Mouse (Mus musculus) ES-E14 (cell line): ENCODE data around the gene Ccdc85c. TPM values are rescaled to one million over a fixed set of nuclear protein-coding genes. Genes with fewer than 3 reads are reported as not detected.

ENCODE experiments used
- DNase-seq: peaks from one replicate; pipeline ENCODE4 v3.0.0-alpha.2; 2013; ENCODE audit warnings: low read depth, low spot score
- H3K27ac ChIP-seq: 2 replicates; pipeline ENCODE4 v1.5.1; 2012; ENCODE audit warnings: low read depth, mild to moderate bottlenecking, low read length, moderate library complexity, mixed read lengths; ENCODE audit not compliant: poor library complexity, insufficient read depth, severe bottlenecking
- H3K36me3 ChIP-seq: 2 replicates; pipeline ENCODE4 v1.6.1; 2012; ENCODE audit warnings: mild to moderate bottlenecking, low read length, moderate library complexity, mixed read lengths; ENCODE audit not compliant: control insufficient read depth, poor library complexity, insufficient read depth, severe bottlenecking
- H3K4me1 ChIP-seq, 2 experiments: fragments of 150-350 bp in 1 of 2; sonication (generic) in 1 of 2; 2 replicates each; pipeline ENCODE4 v1.6.1; 2012; ENCODE audit warnings: low read length in 2 of 2, mild to moderate bottlenecking in 1 of 2, mixed read lengths in 1 of 2; ENCODE audit not compliant: control insufficient read depth in 2 of 2, insufficient read depth in 2 of 2, poor library complexity in 1 of 2
- H3K4me3 ChIP-seq, 2 experiments: fragments of 150-350 bp in 1 of 2; sonication (generic) in 1 of 2; 2 replicates each; pipeline ENCODE4 v1.5.1; 2012; ENCODE audit warnings: low read length in 2 of 2, low read depth in 1 of 2, mild to moderate bottlenecking in 1 of 2, mixed read lengths in 1 of 2; ENCODE audit not compliant: insufficient read depth in 1 of 2, poor library complexity in 1 of 2, severe bottlenecking in 1 of 2
- H3K9ac ChIP-seq: 2 replicates; pipeline ENCODE4 v1.6.1; 2012; ENCODE audit warnings: low read depth, mild to moderate bottlenecking, low read length, mixed read lengths; ENCODE audit not compliant: poor library complexity, insufficient read depth, severe bottlenecking
- H3K9me3 ChIP-seq: fragments of 150-350 bp; sonication (generic); 2 replicates; pipeline ENCODE4 v1.6.1; 2012; ENCODE audit warnings: low read depth, mild to moderate bottlenecking, low read length; ENCODE audit not compliant: control insufficient read depth, insufficient read depth
- CHD2 ChIP-seq: IDR thresholded peaks from 2 replicates; pipeline ENCODE4 v1.6.1; 2014; ENCODE audit warnings: mild to moderate bottlenecking, low read depth, low read length, inconsistent platforms
- HCFC1 ChIP-seq: IDR thresholded peaks from 2 replicates; pipeline ENCODE4 v1.6.1; 2012; ENCODE audit warnings: low read length, inconsistent platforms, borderline replicate concordance; ENCODE audit not compliant: insufficient read depth
- MAFK ChIP-seq: IDR thresholded peaks from 2 replicates; pipeline ENCODE4 v1.6.1; 2014; ENCODE audit warnings: mild to moderate bottlenecking, low read depth, low read length, inconsistent platforms; ENCODE audit not compliant: insufficient read depth
- ZC3H11A ChIP-seq: IDR thresholded peaks from 2 replicates; pipeline ENCODE4 v1.6.1; 2012; ENCODE audit warnings: low read depth, mild to moderate bottlenecking, inconsistent platforms, low read length, borderline replicate concordance
- ZNF384 ChIP-seq: IDR thresholded peaks from 2 replicates; pipeline ENCODE4 v1.6.1; 2012; ENCODE audit warnings: low read depth, low read length, inconsistent platforms
- in situ Hi-C, 2 experiments: fragments of 600-800 bp; cut with MboI; formaldehyde crosslinking; loops; one replicate each; pipeline ENCODE4 v1.15.1; 2025; ENCODE audit warnings: low sequenced_read_pairs in 2 of 2, inconsistent platforms in 1 of 2; ENCODE audit not compliant: unreplicated experiment in 2 of 2
- total RNA-seq: library from RNA; depleted of rRNA; stranded (reverse); fragments of 300-350 nt; gene quantifications from 2 replicates; pipeline ENCODE4 v1.2.3, GENCODE M21; 2012

Ccdc85c gene
- total RNA-seq, 1 experiment = 21.9 TPM

DNA sequence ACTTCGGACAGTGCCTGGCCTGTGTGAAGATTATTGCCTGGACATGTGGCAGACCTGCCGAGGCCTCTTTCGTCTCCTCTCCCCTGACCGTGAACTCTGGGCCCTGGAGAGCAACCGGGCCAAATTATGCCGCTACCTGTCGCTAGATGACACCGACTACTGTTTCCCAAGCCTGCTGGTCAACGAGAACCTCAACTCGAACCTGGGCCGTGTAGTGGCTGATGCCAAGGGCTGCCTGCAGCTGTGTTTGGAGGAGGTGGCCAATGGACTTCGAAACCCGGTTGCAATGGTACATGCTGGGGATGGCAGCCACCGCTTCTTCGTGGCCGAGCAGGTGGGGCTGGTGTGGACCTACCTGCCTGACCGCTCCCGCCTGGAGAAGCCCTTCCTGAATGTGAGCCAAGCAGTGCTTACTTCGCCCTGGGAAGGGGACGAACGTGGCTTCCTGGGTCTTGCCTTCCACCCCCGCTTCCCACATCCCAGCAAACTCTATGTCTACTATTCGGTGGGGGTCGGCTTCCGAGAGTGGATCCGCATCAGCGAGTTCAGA, 36.6 kb upstream of the Ccdc85c start:
- H3K4me3 ChIP-seq = no peak overlapping the region
- no peak for TF ChIP-seq HCFC1
- no peak for TF ChIP-seq ZC3H11A
- no peak for TF ChIP-seq MAFK
- TF ChIP-seq CHD2 = no peak
- no peak for TF ChIP-seq ZNF384
- in situ Hi-C loops = no loop called here
- no peaks in the 10 kb centered on the region for H3K36me3 ChIP-seq
- H3K27ac ChIP-seq = no peak overlapping the region
- H3K9ac ChIP-seq = no peak overlapping the region
- H3K4me1 ChIP-seq = peaks cover 0 to 14% of the 10 kb centered on the region in 2 experiments; a peak in 1 of 4 replicates
- DNase-seq = no peak
- no peaks in the 10 kb centered on the region for H3K9me3 ChIP-seq

DNA sequence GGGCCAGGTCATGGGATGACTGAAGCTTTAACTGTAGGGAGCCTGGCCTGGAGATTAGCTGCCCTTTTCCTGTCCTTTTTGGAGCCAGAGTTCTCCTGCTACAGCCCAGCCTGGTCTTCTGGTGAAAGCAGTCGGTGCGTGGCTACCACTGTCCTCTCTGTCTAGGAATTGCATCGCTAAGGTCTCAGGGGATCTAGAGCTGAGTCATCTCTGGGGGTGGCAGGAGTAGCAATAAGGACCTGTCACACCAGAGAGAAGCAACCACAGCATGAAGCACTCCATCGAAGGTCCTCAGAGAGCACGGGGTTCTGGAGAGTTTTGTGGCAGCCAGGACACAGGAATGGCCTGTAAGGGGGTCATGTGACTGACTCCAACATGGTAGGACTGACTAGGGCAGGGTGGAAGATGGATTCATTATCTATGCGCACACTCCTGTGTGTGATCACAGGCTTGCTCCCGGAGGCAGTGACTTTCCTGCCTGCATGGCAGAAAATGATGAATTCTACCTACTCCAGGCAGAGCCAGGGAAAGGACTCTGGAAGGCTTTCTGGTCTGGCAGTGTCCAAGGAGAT, 35.3 kb upstream of the Ccdc85c start:
- TF ChIP-seq ZNF384 = no peak
- H3K9ac ChIP-seq = no peak overlapping the region

DNA sequence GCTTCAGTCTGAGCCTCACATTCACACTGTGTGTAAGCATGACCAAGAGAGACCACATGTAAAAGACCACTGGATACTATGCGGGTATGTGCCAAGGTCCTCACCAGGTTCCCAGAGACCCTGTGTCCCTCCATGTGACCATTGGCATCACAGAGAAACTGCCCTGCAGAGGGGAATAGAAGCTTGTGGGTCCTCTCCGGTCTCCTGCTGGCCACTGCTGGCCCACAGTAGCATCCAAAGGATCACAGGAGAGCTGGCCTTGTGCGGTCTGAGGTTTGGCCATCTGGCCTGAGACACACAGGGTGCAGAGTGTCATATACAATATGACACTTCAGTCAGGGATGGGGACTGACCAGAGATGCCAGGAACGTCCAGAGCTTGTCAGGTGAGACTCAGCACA, 34.8 kb upstream of the Ccdc85c start:
- DNase-seq = no peak
- Histone ChIP-seq H3K4me3 (no peak overlapping the region), H3K9ac (no peak overlapping the region), H3K9me3 (no peaks in the 10 kb centered on the region), H3K4me1 (peaks cover 0 to 20% of the 10 kb centered on the region in 2 experiments; a peak in 2 of 4 replicates), H3K27ac (no peak overlapping the region), H3K36me3 (no peaks in the 10 kb centered on the region)
- in situ Hi-C loops = no loop called here
- TF ChIP-seq CHD2 = no peak
- TF ChIP-seq ZC3H11A = no peak
- no peak for TF ChIP-seq MAFK
- TF ChIP-seq ZNF384 = no peak
- TF ChIP-seq HCFC1 = no peak

More for the DNA sequence above, 35.3 kb upstream of the Ccdc85c start:
- in situ Hi-C loops = no loop called here
- Histone ChIP-seq H3K4me1 (peaks cover 0 to 20% of the 10 kb centered on the region in 2 experiments; a peak in 2 of 4 replicates), H3K9me3 (no peaks in the 10 kb centered on the region), H3K36me3 (no peaks in the 10 kb centered on the region), H3K27ac (no peak overlapping the region), H3K4me3 (no peak overlapping the region)
- no peak for DNase-seq

DNA sequence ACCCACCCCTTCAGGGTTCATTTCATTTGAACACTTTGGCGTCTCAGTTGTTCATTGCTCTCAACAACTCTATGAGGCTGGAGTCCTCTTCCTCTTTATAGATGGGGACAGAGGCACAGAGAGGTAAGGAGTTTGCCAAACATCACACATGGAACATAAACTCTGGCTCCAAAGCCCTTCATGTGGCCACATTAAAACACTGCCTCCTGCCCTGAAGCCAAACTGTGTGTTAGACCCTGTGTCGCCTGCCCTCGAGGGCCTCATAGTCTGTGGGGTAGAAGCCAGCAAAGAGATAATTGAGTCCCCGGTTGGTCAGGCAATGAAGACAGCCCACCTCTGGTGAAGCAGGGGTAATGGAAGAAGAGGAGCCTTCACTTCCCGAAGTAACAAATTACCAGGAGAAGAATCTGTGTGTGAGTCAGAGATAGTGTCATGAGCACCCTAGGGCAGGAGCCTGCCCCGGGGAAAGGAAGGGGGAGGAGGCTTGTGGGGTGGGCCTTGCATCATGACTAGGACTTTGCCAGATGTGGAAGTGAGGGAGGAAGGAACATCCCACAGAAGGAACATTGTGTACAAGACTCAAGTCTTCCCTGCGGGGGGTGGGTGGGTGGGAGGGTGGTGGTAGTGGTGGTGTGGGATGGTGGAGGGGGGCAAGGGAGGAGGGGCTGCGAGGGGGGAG, 34.0 kb upstream of the Ccdc85c start:
- no peak overlapping the region for H3K27ac ChIP-seq
- in situ Hi-C loops = no loop called here

More for the DNA sequence above, 34.0 kb upstream of the Ccdc85c start:
- DNase-seq = no peak
- Histone ChIP-seq H3K9me3 (no peaks in the 10 kb centered on the region), H3K36me3 (no peaks in the 10 kb centered on the region), H3K4me1 (peaks cover 0 to 20% of the 10 kb centered on the region in 2 experiments; a peak in 2 of 4 replicates), H3K9ac (no peak overlapping the region), H3K4me3 (no peak overlapping the region)
- TF ChIP-seq HCFC1 = no peak
- TF ChIP-seq CHD2 = no peak
- TF ChIP-seq ZC3H11A = no peak
- TF ChIP-seq ZNF384 = no peak
- TF ChIP-seq MAFK = no peak
